Mouse (Mus musculus): ENCODE measurements around the gene Igf2. TPM values are rescaled to one million over a fixed set of nuclear protein-coding genes. Genes with fewer than 3 reads are reported as not detected.

Igf2 gene
- total RNA-seq, 1 experiment from 2014 or later: not detected

GRCm38 (mm10) chr7:142659767-142660650, 6.6 kb downstream of the Igf2 start:
- no peak for ATAC-seq (replicated peaks; ENCODE audit: low read depth, poor library complexity, severe bottlenecking)

- ATAC-seq (replicated peaks; ENCODE audit: low read depth, poor library complexity, severe bottlenecking): 0 out of 2 replicates have a peak, but pooled peaks have one; percentile 4
Measured at GRCm38 (mm10) chr7:142659181-142659681, 7.4 kb downstream of the Igf2 start.

- peak; percentile 28; the same call in 1 of the 2 replicates for ATAC-seq (replicated peaks; ENCODE audit: low read depth, poor library complexity, severe bottlenecking)
Measured at GRCm38 (mm10) chr7:142658681-142659180, 7.9 kb downstream of the Igf2 start.

GRCm38 (mm10) chr7:142657821-142658614, 8.6 kb downstream of the Igf2 start:
- no peak for ATAC-seq (replicated peaks; ENCODE audit: low read depth, poor library complexity, severe bottlenecking)

- ATAC-seq (replicated peaks; ENCODE audit: low read depth, poor library complexity, severe bottlenecking): no peak
Measured at GRCm38 (mm10) chr7:142657341-142657791, 9.2 kb downstream of the Igf2 start.

GRCm38 (mm10) chr7:142656055-142656454, 10.6 kb downstream of the Igf2 start:
- no peak for ATAC-seq (replicated peaks; ENCODE audit: low read depth, poor library complexity, severe bottlenecking)

GRCm38 (mm10) chr7:142655633-142656032, 11.0 kb downstream of the Igf2 start:
- no peak for ATAC-seq (replicated peaks; ENCODE audit: low read depth, poor library complexity, severe bottlenecking)

- ATAC-seq (replicated peaks; ENCODE audit: low read depth, poor library complexity, severe bottlenecking): no peak
Measured at GRCm38 (mm10) chr7:142653726-142654125, 12.9 kb downstream of the Igf2 start.

- no peak for ATAC-seq (replicated peaks; ENCODE audit: low read depth, poor library complexity, severe bottlenecking)
Measured at GRCm38 (mm10) chr7:142646676-142647075, 19.9 kb downstream of the Igf2 start.

GRCm38 (mm10) chr7:142645045-142645444, 21.6 kb downstream of the Igf2 start:
- no peak for ATAC-seq (replicated peaks; ENCODE audit: low read depth, poor library complexity, severe bottlenecking)

- ATAC-seq (replicated peaks; ENCODE audit: low read depth, poor library complexity, severe bottlenecking): no peak
Measured at GRCm38 (mm10) chr7:142636178-142636577, 30.4 kb downstream of the Igf2 start.

GRCm38 (mm10) chr7:142630691-142631090, 35.9 kb downstream of the Igf2 start:
- no peak for ATAC-seq (replicated peaks; ENCODE audit: low read depth, poor library complexity, severe bottlenecking)

- no peak for ATAC-seq (replicated peaks; ENCODE audit: low read depth, poor library complexity, severe bottlenecking)
Measured at GRCm38 (mm10) chr7:142629806-142630205, 36.8 kb downstream of the Igf2 start.

- ATAC-seq (replicated peaks; ENCODE audit: low read depth, poor library complexity, severe bottlenecking): no peak
Measured at GRCm38 (mm10) chr7:142622180-142622579, 44.4 kb downstream of the Igf2 start.

- ATAC-seq (replicated peaks; ENCODE audit: low read depth, poor library complexity, severe bottlenecking): no peak
Measured at GRCm38 (mm10) chr7:142613077-142613476, 53.5 kb downstream of the Igf2 start.

GRCm38 (mm10) chr7:142610627-142611406, 55.8 kb downstream of the Igf2 start:
- peak; percentile 69 for ATAC-seq (replicated peaks; ENCODE audit: low read depth, poor library complexity, severe bottlenecking)

GRCm38 (mm10) chr7:142600921-142601320, 65.7 kb downstream of the Igf2 start:
- no peak for ATAC-seq (replicated peaks; ENCODE audit: low read depth, poor library complexity, severe bottlenecking)
